Mouse (Mus musculus) cerebellum, postnatal 36 days (tissue): ENCODE measurements around the gene Arf3.
"Not testable (repeated sequence)": the region's sequence is repeated elsewhere in the genome, so short reads cannot be mapped to it uniquely, and the experiment has no call there.

ENCODE experiments used
- DNase-seq, 2 experiments: peaks; one replicate each; pipeline ENCODE4 v3.0.0; 2021 to 2022; ENCODE audit warnings: mixed read lengths in 2 of 2

Arf3 gene

GRCm38 (mm10) chr15:98762670-98763529, at the start of gene Arf3:
TSS of gene Arf3 (minus strand) at chr15:98763214.
- peak; percentile 93 to 96 for DNase-seq

DNA sequence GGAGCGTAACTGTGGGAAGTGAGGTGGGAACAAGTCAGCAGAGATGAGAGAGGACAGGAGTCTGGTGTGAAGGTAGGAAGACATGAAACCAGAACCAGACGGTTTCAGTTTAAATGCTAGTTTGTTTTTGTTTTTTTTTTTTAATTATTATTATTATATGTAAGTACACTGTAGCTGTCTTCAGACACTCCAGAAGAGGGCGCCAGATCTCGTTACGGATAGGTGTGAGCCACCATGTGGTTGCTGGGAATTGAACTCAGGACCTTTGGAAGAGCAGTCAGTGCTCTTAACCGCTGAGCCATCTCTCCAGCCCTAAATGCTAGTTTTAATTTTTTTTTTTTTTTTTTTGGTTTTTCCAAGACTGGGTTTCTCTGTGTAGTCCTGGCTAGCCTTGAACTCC, 47.2 kb upstream of the Arf3 start:
- DNase-seq: not testable (repeated sequence)

GRCm38 (mm10) chr15:98809390-98809789, 46.4 kb upstream of the Arf3 start, which contains the start of gene Ddn:
TSS of gene Ddn (minus strand) at chr15:98809490.
- no peak for DNase-seq

DNA sequence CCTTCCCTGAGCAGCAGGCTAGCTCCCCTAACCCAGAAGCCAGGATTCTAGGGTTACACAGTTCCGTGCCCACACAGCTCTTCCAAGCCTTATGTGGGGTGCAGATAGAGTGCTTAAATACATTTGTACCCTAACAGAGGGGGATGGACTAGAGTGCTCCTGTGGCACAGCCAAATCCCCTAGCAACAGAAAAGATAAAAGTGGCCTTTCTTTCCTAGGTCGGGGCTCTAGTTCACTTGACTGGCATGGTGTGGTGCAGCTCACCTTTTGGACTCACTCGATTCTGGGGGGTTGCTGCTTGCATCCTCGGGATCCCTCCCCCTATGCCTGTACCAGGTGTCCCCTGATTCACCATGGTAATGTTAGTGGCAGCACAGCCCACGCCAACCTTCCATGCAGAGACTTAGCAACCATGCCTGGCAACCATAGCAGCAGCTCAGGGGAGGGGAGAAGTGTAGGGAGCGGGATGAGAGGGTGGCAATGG, 45.7 kb upstream of the Arf3 start:
- DNase-seq: no peak

GRCm38 (mm10) chr15:98807895-98808650, 45.1 kb upstream of the Arf3 start:
- DNase-seq: peak; percentile 23 to 36

- DNase-seq: no peak
Measured at GRCm38 (mm10) chr15:98806809-98807770, 44.1 kb upstream of the Arf3 start.

- no peak for DNase-seq
Measured at GRCm38 (mm10) chr15:98806071-98806808, 43.2 kb upstream of the Arf3 start.

GRCm38 (mm10) chr15:98805324-98806040, 42.5 kb upstream of the Arf3 start:
- peak; percentile 64 to 73 for DNase-seq

DNA sequence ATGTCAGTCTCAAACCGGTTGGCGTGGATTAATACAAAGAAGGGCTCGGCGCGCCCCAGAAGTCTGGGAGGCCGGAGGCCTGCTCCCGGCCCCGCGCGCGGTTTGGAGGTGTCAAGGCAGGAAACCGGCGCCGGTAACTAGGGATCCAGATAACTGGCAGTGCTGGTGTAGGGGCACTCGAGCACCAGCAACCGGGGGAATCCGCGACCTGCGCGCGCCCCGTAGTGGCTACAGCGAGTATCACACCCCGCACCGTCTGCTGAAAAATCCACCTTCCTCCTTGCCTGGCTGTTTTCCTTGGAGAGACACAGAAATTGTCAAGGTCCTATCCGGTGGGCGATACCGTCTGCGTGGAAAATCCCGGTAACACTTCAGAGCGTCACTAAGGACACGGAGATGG, 41.0 kb upstream of the Arf3 start:
- DNase-seq: peak; percentile 90 to 92

DNA sequence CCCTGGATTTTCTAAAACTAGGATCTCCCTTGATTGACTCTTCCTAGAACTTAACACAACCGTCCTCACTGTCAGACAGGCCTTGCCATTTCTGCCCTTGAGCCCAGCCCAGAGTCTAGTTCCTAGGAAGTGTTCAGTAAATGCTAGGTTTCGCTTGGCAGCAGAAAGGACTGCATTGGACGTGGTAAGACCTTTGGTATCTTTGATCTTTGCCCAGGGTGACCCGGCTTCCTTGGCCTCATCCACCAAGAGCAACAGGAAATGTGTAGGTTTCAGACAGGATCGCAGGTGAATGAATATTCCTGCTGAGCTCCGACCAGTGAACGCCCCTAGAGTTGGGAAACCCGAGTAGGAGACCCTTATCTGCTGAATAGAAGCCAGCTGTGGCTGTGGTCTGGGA, 39.9 kb upstream of the Arf3 start:
- no peak for DNase-seq

GRCm38 (mm10) chr15:98799396-98799795, 36.4 kb upstream of the Arf3 start:
- peak; percentile 84 to 87 for DNase-seq

GRCm38 (mm10) chr15:98798903-98799302, 35.9 kb upstream of the Arf3 start:
- DNase-seq: no peak

GRCm38 (mm10) chr15:98797835-98798492, 35.0 kb upstream of the Arf3 start:
- no peak for DNase-seq

- DNase-seq: no peak
Measured at GRCm38 (mm10) chr15:98796803-98797595, 34.0 kb upstream of the Arf3 start.

DNA sequence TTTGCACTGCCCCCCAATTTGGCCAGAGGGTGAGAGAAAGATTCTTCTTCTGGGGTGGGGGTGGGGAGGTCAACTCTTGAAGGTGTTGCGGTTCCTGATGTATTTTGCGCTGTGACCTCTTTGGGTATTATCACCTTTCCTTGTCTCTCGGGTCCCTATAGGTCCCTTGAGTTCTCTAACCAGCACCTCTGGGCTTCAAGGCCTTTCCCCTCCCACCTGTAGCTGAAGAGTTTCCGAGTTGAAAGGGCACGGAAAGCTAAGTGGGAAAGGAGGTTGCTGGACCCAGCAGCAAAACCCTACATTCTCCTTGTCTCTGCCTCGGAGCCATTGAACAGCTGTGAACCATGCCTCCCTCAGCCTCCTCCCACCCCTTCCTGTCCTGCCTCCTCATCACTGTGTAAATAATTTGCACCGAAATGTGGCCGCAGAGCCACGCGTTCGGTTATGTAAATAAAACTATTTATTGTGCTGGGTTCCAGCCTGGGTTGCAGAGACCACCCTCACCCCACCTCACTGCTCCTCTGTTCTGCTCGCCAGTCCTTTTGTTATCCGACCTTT, 30.2 kb upstream of the Arf3 start:
- no peak for DNase-seq

DNA sequence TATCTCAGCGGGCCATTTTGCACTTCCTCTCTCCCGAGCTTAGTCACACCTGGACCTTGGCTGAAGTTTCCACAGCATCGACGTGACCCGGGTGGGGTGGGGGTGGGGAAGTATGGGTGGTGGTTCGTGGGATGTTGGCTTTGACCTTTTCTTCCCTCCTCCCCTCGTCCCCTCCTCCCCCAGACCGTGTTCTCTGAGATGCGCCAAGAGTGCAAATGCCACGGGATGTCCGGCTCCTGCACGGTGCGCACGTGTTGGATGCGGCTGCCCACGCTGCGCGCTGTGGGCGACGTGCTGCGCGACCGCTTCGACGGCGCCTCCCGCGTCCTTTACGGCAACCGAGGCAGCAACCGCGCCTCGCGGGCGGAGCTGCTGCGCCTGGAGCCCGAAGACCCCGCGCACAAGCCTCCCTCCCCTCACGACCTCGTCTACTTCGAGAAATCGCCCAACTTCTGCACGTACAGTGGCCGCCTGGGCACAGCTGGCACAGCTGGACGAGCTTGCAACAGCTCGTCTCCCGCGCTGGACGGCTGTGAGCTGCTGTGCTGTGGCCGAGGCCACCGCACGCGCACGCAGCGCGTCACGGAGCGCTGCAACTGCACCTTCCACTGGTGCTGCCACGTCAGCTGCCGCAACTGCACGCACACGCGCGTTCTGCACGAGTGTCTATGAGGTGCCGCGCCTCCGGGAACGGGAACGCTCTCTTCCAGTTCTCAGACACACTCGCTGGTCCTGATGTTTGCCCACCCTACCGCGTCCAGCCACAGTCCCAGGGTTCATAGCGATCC, 29.4 kb upstream of the Arf3 start:
- DNase-seq: no peak

DNA sequence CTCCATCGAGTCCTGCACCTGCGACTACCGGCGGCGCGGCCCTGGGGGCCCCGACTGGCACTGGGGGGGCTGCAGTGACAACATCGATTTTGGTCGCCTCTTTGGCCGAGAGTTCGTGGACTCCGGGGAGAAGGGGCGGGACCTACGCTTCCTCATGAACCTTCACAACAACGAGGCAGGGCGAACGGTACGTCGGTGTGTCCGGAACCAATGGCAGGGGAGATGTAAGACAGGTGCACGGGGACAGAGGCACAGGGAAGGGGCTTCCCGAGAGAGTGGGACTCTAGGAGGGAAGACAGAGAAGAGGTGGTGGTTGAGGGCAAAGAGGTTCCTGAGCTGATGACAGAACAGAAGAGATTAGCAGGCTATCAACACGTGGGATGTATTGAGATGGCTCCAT, 28.8 kb upstream of the Arf3 start:
- no peak for DNase-seq

- DNase-seq: no peak
Measured at GRCm38 (mm10) chr15:98791221-98791620, 28.2 kb upstream of the Arf3 start.
